Mouse (Mus musculus) E14TG2a.4 (cell line): ENCODE measurements around the gene Slc4a11.

Experiments
- H3K27me3 ChIP-seq: 2 replicates; pipeline ENCODE4 v1.6.1; 2014; ENCODE audit warnings: low read length, control low read depth; ENCODE audit not compliant: insufficient read depth
- H3K36me3 ChIP-seq: 2 replicates; pipeline ENCODE4 v1.6.1; 2014; ENCODE audit warnings: low read length, control low read depth; ENCODE audit not compliant: insufficient read depth
- H3K4me1 ChIP-seq: replicated peaks from 2 replicates; pipeline ENCODE4 v1.6.1; 2014; ENCODE audit warnings: low read depth, low read length, control low read depth
- H3K4me3 ChIP-seq: replicated peaks from 2 replicates; pipeline ENCODE4 v1.5.1; 2014; ENCODE audit warnings: mild to moderate bottlenecking, low read length
- H3K9me3 ChIP-seq: 2 replicates; pipeline ENCODE4 v1.6.1; 2014; ENCODE audit warnings: low read length, control low read depth
- CTCF ChIP-seq: conservative IDR thresholded peaks from 2 replicates; pipeline ENCODE4 v1.5.1; 2014; ENCODE audit warnings: low read length
- NANOG ChIP-seq: IDR thresholded peaks from 2 replicates; pipeline ENCODE4 v1.6.1; 2014; ENCODE audit warnings: borderline replicate concordance, low read length, mixed read lengths
- POU5F1 ChIP-seq: IDR thresholded peaks from 2 replicates; pipeline ENCODE4 v1.6.1; 2014; ENCODE audit warnings: low read length, borderline replicate concordance

The Slc4a11 gene

GRCm38 (mm10) chr2:130696700-130697152 lies 593 bp downstream of the Slc4a11 start:
- Histone ChIP-seq H3K36me3 (peaks cover 13% of the 10 kb centered on the region), H3K9me3 (no peaks in the 10 kb centered on the region), H3K4me3 (peak overlapping the region; percentile 92), H3K27me3 (peaks cover 20% of the 10 kb centered on the region), H3K4me1 (peaks cover 55% of the 10 kb centered on the region)
- TF ChIP-seq CTCF (no peak), POU5F1 (no peak), NANOG (no peak)

GRCm38 (mm10) chr2:130693563-130693962 lies 3.8 kb downstream of the Slc4a11 start:
- Histone ChIP-seq H3K4me1 (peaks cover 61% of the 10 kb centered on the region), H3K27me3 (peaks cover 20% of the 10 kb centered on the region), H3K9me3 (no peaks in the 10 kb centered on the region), H3K4me3 (no peak overlapping the region), H3K36me3 (peaks cover 37% of the 10 kb centered on the region)
- TF ChIP-seq NANOG (no peak), POU5F1 (no peak), CTCF (no peak)

- peaks cover 74% of the 10 kb centered on the region for H3K36me3 ChIP-seq
- no peak overlapping the region for H3K4me3 ChIP-seq
- H3K4me1 ChIP-seq = peaks cover 50% of the 10 kb centered on the region
- TF ChIP-seq POU5F1 (no peak), NANOG (no peak), CTCF (no peak)
- no peaks in the 10 kb centered on the region for H3K27me3 ChIP-seq
- H3K9me3 ChIP-seq = no peaks in the 10 kb centered on the region
Measured at GRCm38 (mm10) chr2:130689011-130689410, 8.3 kb downstream of the Slc4a11 start.

- H3K9me3 ChIP-seq = no peaks in the 10 kb centered on the region
- no peak for TF ChIP-seq POU5F1
- TF ChIP-seq NANOG = no peak
- TF ChIP-seq CTCF = no peak
- no peaks in the 10 kb centered on the region for H3K27me3 ChIP-seq
- peaks cover 89% of the 10 kb centered on the region for H3K36me3 ChIP-seq
- peak overlapping the region; percentile 72 for H3K4me3 ChIP-seq
- H3K4me1 ChIP-seq = peaks cover 21% of the 10 kb centered on the region
Measured at GRCm38 (mm10) chr2:130685426-130685825, 11.9 kb downstream of the Slc4a11 start.

GRCm38 (mm10) chr2:130681531-130681930 lies 15.8 kb downstream of the Slc4a11 start:
- Histone ChIP-seq H3K36me3 (peaks cover 96% of the 10 kb centered on the region), H3K9me3 (no peaks in the 10 kb centered on the region), H3K4me3 (no peak overlapping the region), H3K4me1 (peaks cover 33% of the 10 kb centered on the region), H3K27me3 (no peaks in the 10 kb centered on the region)
- TF ChIP-seq CTCF = no peak
- TF ChIP-seq NANOG = no peak

GRCm38 (mm10) chr2:130679899-130680298 lies 17.4 kb downstream of the Slc4a11 start:
- Histone ChIP-seq H3K36me3 (peaks cover 100% of the 10 kb centered on the region), H3K4me3 (no peak overlapping the region), H3K4me1 (peaks cover 17% of the 10 kb centered on the region), H3K9me3 (no peaks in the 10 kb centered on the region), H3K27me3 (no peaks in the 10 kb centered on the region)
- TF ChIP-seq CTCF (no peak), POU5F1 (no peak), NANOG (no peak)

- H3K4me3 ChIP-seq = no peak overlapping the region
- H3K9me3 ChIP-seq = no peaks in the 10 kb centered on the region
- H3K4me1 ChIP-seq = peaks cover 12% of the 10 kb centered on the region
- peaks cover 100% of the 10 kb centered on the region for H3K36me3 ChIP-seq
- no peaks in the 10 kb centered on the region for H3K27me3 ChIP-seq
- TF ChIP-seq NANOG = no peak
Measured at GRCm38 (mm10) chr2:130679154-130679553, 18.2 kb downstream of the Slc4a11 start.

GRCm38 (mm10) chr2:130677211-130677610 lies 20.1 kb downstream of the Slc4a11 start:
- peaks cover 12% of the 10 kb centered on the region for H3K4me1 ChIP-seq
- no peaks in the 10 kb centered on the region for H3K27me3 ChIP-seq
- H3K4me3 ChIP-seq = no peak overlapping the region
- TF ChIP-seq CTCF = no peak
- no peak for TF ChIP-seq POU5F1
- no peak for TF ChIP-seq NANOG
- no peaks in the 10 kb centered on the region for H3K9me3 ChIP-seq
- H3K36me3 ChIP-seq = peaks cover 99% of the 10 kb centered on the region

- TF ChIP-seq CTCF (no peak), NANOG (no peak), POU5F1 (no peak)
- Histone ChIP-seq H3K36me3 (peaks cover 40% of the 10 kb centered on the region), H3K4me3 (peak within 1 kb of the TSS; percentile 95), H3K27me3 (no peaks in the 10 kb centered on the region), H3K4me1 (peaks cover 60% of the 10 kb centered on the region), H3K9me3 (no peaks in the 10 kb centered on the region)
Measured at GRCm38 (mm10) chr2:130667559-130667958, 29.8 kb downstream of the Slc4a11 start, which contains the start of gene Itpa. Gene Itpa (plus strand): TSS chr2:130667610.

GRCm38 (mm10) chr2:130664102-130664701 lies 33.1 kb downstream of the Slc4a11 start, which contains the start of gene Ddrgk1:
Gene Ddrgk1 (minus strand): TSS chr2:130664659.
- TF ChIP-seq POU5F1 = no peak
- TF ChIP-seq NANOG = no peak
- no peak for TF ChIP-seq CTCF
- H3K36me3 ChIP-seq = peaks cover 43% of the 10 kb centered on the region
- no peaks in the 10 kb centered on the region for H3K9me3 ChIP-seq
- peaks cover 44% of the 10 kb centered on the region for H3K4me1 ChIP-seq
- H3K27me3 ChIP-seq = no peaks in the 10 kb centered on the region
- H3K4me3 ChIP-seq = peak within 1 kb of the TSS; percentile 87
